Mouse (Mus musculus): ENCODE measurements around the gene Ero1l. TPM values are rescaled to one million over a fixed set of nuclear protein-coding genes. Genes with fewer than 3 reads are reported as not detected.

Ero1l gene
- total and polyA plus RNA-seq, 2 experiments from 2014 or later, result 21.5 to 32.0 TPM

GRCm38 (mm10) chr14:45291608-45292007 is 27.0 kb downstream of the Ero1l start:
- no peak for ATAC-seq (ENCODE audit: low FRiP score)
- Histone ChIP-seq H3K9me3 (ENCODE audit: low read length) (no peaks in the 10 kb centered on the region), H3K9ac (replicated peaks; ENCODE audit: low read length, poor library complexity, severe bottlenecking) (no peak overlapping the region), H3K27me3 (ENCODE audit: insufficient read depth, low read length) (no peaks in the 10 kb centered on the region), H3K36me3 (ENCODE audit: insufficient read depth, low read length) (peaks cover 21% of the 10 kb centered on the region), H3K27ac (ENCODE audit: low read depth, low read length) (no peak overlapping the region), H3K4me1 (ENCODE audit: insufficient read depth, low read length) (no peaks in the 10 kb centered on the region), H3K4me2 (ENCODE audit: low read depth, low read length, poor library complexity, severe bottlenecking) (no peak overlapping the region), H3K4me3 (ENCODE audit: low read depth, low read length) (no peak overlapping the region)
- DNase-seq (ENCODE audit: low spot score), result no peak
- TF ChIP-seq CTCF (IDR thresholded peaks at IDR 0.05), result no peak
- 92% methylated on average over 4 of the region's 4 CpGs for WGBS

GRCm38 (mm10) chr14:45282066-45282465 is 36.5 kb downstream of the Ero1l start:
- Histone ChIP-seq H3K4me2 (ENCODE audit: low read depth, low read length, poor library complexity, severe bottlenecking) (no peak overlapping the region), H3K9me3 (ENCODE audit: low read length) (no peaks in the 10 kb centered on the region), H3K4me1 (ENCODE audit: insufficient read depth, low read length) (no peaks in the 10 kb centered on the region), H3K36me3 (ENCODE audit: insufficient read depth, low read length) (peaks cover 21% of the 10 kb centered on the region), H3K27me3 (ENCODE audit: insufficient read depth, low read length) (no peaks in the 10 kb centered on the region), H3K9ac (replicated peaks; ENCODE audit: low read length, poor library complexity, severe bottlenecking) (no peak overlapping the region), H3K27ac (ENCODE audit: low read depth, low read length) (no peak overlapping the region), H3K4me3 (ENCODE audit: low read depth, low read length) (no peak overlapping the region)
- TF ChIP-seq CTCF (IDR thresholded peaks at IDR 0.05), result no peak
- 90% methylated on average over 3 of the region's 3 CpGs for WGBS
- ATAC-seq (ENCODE audit: low FRiP score) (no peak), DNase-seq (ENCODE audit: low spot score) (no peak)

GRCm38 (mm10) chr14:45275816-45276215 is 42.8 kb downstream of the Ero1l start:
- H3K27me3 ChIP-seq (ENCODE audit: insufficient read depth, low read length), result no peaks in the 10 kb centered on the region
- DNase-seq (ENCODE audit: low spot score), result no peak
- ATAC-seq (ENCODE audit: low FRiP score), result no peak
- no peak overlapping the region for H3K27ac ChIP-seq (ENCODE audit: low read depth, low read length)
- H3K4me1 ChIP-seq (ENCODE audit: insufficient read depth, low read length), result no peaks in the 10 kb centered on the region
- no peak for TF ChIP-seq CTCF (IDR thresholded peaks at IDR 0.05)
- peaks cover 12% of the 10 kb centered on the region for H3K36me3 ChIP-seq (ENCODE audit: insufficient read depth, low read length)
- H3K4me2 ChIP-seq (ENCODE audit: low read depth, low read length, poor library complexity, severe bottlenecking), result no peak overlapping the region
- H3K4me3 ChIP-seq (ENCODE audit: low read depth, low read length), result no peak overlapping the region
- 86% methylated on average over 6 of the region's 6 CpGs for WGBS
- no peak overlapping the region for H3K9ac ChIP-seq (replicated peaks; ENCODE audit: low read length, poor library complexity, severe bottlenecking)
- no peaks in the 10 kb centered on the region for H3K9me3 ChIP-seq (ENCODE audit: low read length)

GRCm38 (mm10) chr14:45263831-45264592 is 54.6 kb downstream of the Ero1l start:
- TF ChIP-seq CTCF (IDR thresholded peaks at IDR 0.05), result no peak
- Histone ChIP-seq H3K9me3 (ENCODE audit: low read length) (no peaks in the 10 kb centered on the region), H3K36me3 (ENCODE audit: insufficient read depth, low read length) (peaks cover 8% of the 10 kb centered on the region), H3K4me1 (ENCODE audit: insufficient read depth, low read length) (no peaks in the 10 kb centered on the region), H3K4me2 (ENCODE audit: low read depth, low read length, poor library complexity, severe bottlenecking) (no peak overlapping the region), H3K27ac (ENCODE audit: low read depth, low read length) (no peak overlapping the region), H3K9ac (replicated peaks; ENCODE audit: low read length, poor library complexity, severe bottlenecking) (no peak overlapping the region), H3K27me3 (ENCODE audit: insufficient read depth, low read length) (no peaks in the 10 kb centered on the region), H3K4me3 (ENCODE audit: low read depth, low read length) (no peak overlapping the region)
- ATAC-seq (ENCODE audit: low FRiP score) (no peak), DNase-seq (ENCODE audit: low spot score) (no peak)
- 88% methylated on average over 3 of the region's 3 CpGs for WGBS

GRCm38 (mm10) chr14:45251548-45252076 is 67.0 kb downstream of the Ero1l start:
- H3K27ac ChIP-seq (ENCODE audit: low read depth, low read length), result no peak overlapping the region
- no peak for DNase-seq (ENCODE audit: low spot score)
- no peak overlapping the region for H3K4me2 ChIP-seq (ENCODE audit: low read depth, low read length, poor library complexity, severe bottlenecking)
- no peaks in the 10 kb centered on the region for H3K27me3 ChIP-seq (ENCODE audit: insufficient read depth, low read length)
- peaks cover 7% of the 10 kb centered on the region; the same call in 1 of the 2 replicates for H3K36me3 ChIP-seq (ENCODE audit: insufficient read depth, low read length)
- H3K4me1 ChIP-seq (ENCODE audit: insufficient read depth, low read length), result no peaks in the 10 kb centered on the region
- H3K9ac ChIP-seq (replicated peaks; ENCODE audit: low read length, poor library complexity, severe bottlenecking), result no peak overlapping the region
- ATAC-seq (ENCODE audit: low FRiP score), result no peak
- 94% methylated on average over 4 of the region's 4 CpGs for WGBS
- no peak overlapping the region for H3K4me3 ChIP-seq (ENCODE audit: low read depth, low read length)
- H3K9me3 ChIP-seq (ENCODE audit: low read length), result no peaks in the 10 kb centered on the region
- TF ChIP-seq CTCF (IDR thresholded peaks at IDR 0.05), result no peak

GRCm38 (mm10) chr14:45241613-45242012 is 77.0 kb downstream of the Ero1l start:
- Histone ChIP-seq H3K4me2 (ENCODE audit: low read depth, low read length, poor library complexity, severe bottlenecking) (no peak overlapping the region), H3K4me1 (ENCODE audit: insufficient read depth, low read length) (no peaks in the 10 kb centered on the region), H3K4me3 (ENCODE audit: low read depth, low read length) (no peak overlapping the region), H3K9ac (replicated peaks; ENCODE audit: low read length, poor library complexity, severe bottlenecking) (no peak overlapping the region), H3K27ac (ENCODE audit: low read depth, low read length) (no peak overlapping the region), H3K9me3 (ENCODE audit: low read length) (no peaks in the 10 kb centered on the region), H3K36me3 (ENCODE audit: insufficient read depth, low read length) (peaks cover 2% of the 10 kb centered on the region; the same call in 1 of the 2 replicates), H3K27me3 (ENCODE audit: insufficient read depth, low read length) (no peaks in the 10 kb centered on the region)
- DNase-seq (ENCODE audit: low spot score) (no peak), ATAC-seq (ENCODE audit: low FRiP score) (no peak)
- WGBS, result 56% methylated on average over 1 of the region's 1 CpGs
- TF ChIP-seq CTCF (IDR thresholded peaks at IDR 0.05), result peak; percentile 65
